Mouse (Mus musculus) stomach, postnatal 0 days (tissue): ENCODE data around the gene Ctnnb1. TPM values are rescaled to one million over a fixed set of nuclear protein-coding genes. Genes with fewer than 3 reads are reported as not detected.
A peak's percentile ranks its signal among the peaks of the same experiment; 100 is the strongest.

ENCODE experiments used
- ATAC-seq: fragments of 200-750 bp; cut with Nextera tagmentation; 2 replicates; pipeline ENCODE4 v1.8.0; 2017; ENCODE audit not compliant: low FRiP score, low TSS enrichment
- DNase-seq: peaks from one replicate; pipeline ENCODE4 v3.0.0-alpha.2; 2016; ENCODE audit warnings: low spot score
- H3K27ac ChIP-seq: fragments of 300-500 bp; sonication (generic); replicated peaks from 2 replicates; pipeline ENCODE4 v1.5.1; 2014; ENCODE audit warnings: mild to moderate bottlenecking, control low read depth
- H3K27me3 ChIP-seq: fragments of 300-500 bp; sonication (generic); 2 replicates; pipeline ENCODE4 v1.6.1; 2014; ENCODE audit warnings: low read length; ENCODE audit not compliant: control insufficient read depth, insufficient read depth
- H3K36me3 ChIP-seq: fragments of 300-500 bp; sonication (generic); 2 replicates; pipeline ENCODE4 v1.6.1; 2014; ENCODE audit warnings: low read length, mixed read lengths; ENCODE audit not compliant: control insufficient read depth, insufficient read depth
- H3K4me1 ChIP-seq: fragments of 300-500 bp; sonication (generic); replicated peaks from 2 replicates; pipeline ENCODE4 v1.6.1; 2014; ENCODE audit warnings: antibody characterized with exemption; ENCODE audit not compliant: control insufficient read depth, insufficient read depth
- H3K4me2 ChIP-seq: fragments of 300-500 bp; sonication (generic); replicated peaks from 2 replicates; pipeline ENCODE4 v1.6.1; 2014; ENCODE audit warnings: low read depth, mild to moderate bottlenecking, control low read depth, moderate library complexity
- H3K4me3 ChIP-seq: fragments of 300-500 bp; sonication (generic); 2 replicates; pipeline ENCODE4 v1.5.1; 2014; ENCODE audit warnings: low read depth, low read length, control low read depth
- H3K9ac ChIP-seq: fragments of 300-500 bp; sonication (generic); 2 replicates; pipeline ENCODE4 v1.6.1; 2014; ENCODE audit warnings: mild to moderate bottlenecking, low read length, control low read depth, mixed read lengths
- H3K9me3 ChIP-seq: fragments of 300-500 bp; sonication (generic); 2 replicates; pipeline ENCODE4 v1.6.1; 2016; ENCODE audit warnings: low read length; ENCODE audit not compliant: control insufficient read depth
- CTCF ChIP-seq: IDR thresholded peaks from 2 replicates; pipeline ENCODE4 v1.5.1; 2016; ENCODE audit warnings: antibody characterized with exemption, low read depth, mild to moderate bottlenecking, moderate library complexity
- EP300 ChIP-seq: optimal IDR thresholded peaks from 2 replicates; pipeline ENCODE3; 2016; ENCODE audit warnings: antibody characterized with exemption
- WGBS: fragments of 180-500 bp; shearing (Covaris S2); extraction: QIAGEN DNeasy Blood & Tissue Kit; methylation state at CpG from one replicate; pipeline ENCODE4 v1.1.7; 2014; 5-methylcytosine and 5-hydroxymethylcytosine counted together
- polyA plus RNA-seq: library from polyadenylated mRNA; unstranded; fragments of >200 nt; fragmentation: Nextera tagmentation; extraction: Ambion mirVana; gene quantifications from 2 replicates; pipeline ENCODE4 v1.2.1, GENCODE M21; 2015

The Ctnnb1 gene
- polyA plus RNA-seq, 1 experiment from 2014 or later: 220 TPM

DNA sequence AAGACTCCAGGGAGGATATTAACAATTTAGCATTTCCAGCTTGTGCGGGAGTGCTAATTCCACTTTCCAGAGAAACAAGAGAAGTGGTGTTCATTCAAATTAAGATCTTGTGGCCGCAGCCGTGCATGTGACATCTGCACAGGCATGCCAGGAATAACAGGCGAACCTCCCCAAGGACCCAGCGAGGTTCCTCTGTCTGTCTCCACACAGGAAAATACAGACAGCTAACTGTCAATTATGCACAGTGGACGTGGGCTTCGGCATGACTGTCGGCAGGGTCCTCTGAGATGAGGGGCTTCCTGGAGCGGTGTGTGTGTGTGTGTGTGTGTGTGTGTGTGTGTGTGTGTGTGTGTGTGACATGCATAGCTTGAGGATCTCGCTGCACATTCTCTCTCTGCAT is 64.0 kb downstream of the Ctnnb1 start:
- Histone ChIP-seq H3K9ac (no peak overlapping the region), H3K27me3 (no peaks in the 10 kb centered on the region), H3K4me3 (no peak overlapping the region), H3K36me3 (no peaks in the 10 kb centered on the region), H3K27ac (no peak overlapping the region), H3K9me3 (no peaks in the 10 kb centered on the region), H3K4me1 (0 out of 2 replicates have a peak, but pooled peaks cover 12% of the 10 kb centered on the region), H3K4me2 (no peak overlapping the region)
- ATAC-seq: no peak
- TF ChIP-seq EP300 (no peak), CTCF (no peak)
- DNase-seq: no peak
- WGBS: 71% methylated on average over 10 of the region's 10 CpGs

DNA sequence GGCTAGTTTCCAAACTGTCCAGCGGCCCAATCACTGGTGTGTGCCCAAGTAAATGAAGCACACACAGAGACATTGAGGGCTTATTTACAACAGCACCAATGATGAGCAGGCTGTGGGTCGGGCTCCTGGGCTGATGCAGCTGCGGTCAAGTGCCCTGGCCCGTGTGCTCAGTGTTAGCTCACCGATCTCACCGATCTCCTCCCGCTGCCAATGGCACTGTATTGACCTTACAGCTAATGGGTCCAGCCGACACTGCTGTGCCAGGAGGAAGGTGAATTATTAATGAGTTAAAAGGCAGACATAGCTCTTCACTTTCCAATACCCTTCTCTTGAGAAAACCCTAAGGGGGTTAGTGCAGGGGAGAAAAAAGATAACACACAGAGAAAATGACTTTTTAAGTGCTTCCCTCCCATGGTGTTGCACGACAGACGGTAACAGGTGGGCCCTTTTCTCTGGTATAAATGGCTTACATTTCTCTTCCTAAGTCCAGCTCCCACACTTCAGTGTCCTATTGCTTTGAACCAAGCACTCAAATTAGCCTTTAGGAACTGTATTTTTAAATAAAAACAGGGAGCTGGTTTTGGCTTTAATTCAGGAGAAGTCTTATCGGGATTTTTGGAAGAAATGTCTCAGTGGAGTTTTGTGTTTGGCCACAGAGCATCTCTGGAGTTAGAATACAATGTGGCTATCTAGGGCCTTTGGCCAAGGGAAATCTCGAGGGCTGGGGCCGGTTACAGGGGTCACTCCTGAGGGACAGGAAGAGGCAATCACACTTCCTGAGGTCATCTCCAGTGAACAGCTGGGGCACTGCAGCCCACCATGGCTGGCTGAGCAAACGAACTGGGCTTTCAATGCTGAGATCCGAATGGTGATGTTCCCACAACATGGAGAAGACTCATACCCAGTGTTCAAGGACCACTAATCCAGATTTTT is 65.5 kb downstream of the Ctnnb1 start:
- ATAC-seq (no peak), DNase-seq (no peak)
- Histone ChIP-seq H3K27me3 (no peaks in the 10 kb centered on the region), H3K36me3 (no peaks in the 10 kb centered on the region), H3K4me3 (no peak overlapping the region), H3K4me2 (no peak overlapping the region), H3K27ac (no peak overlapping the region), H3K9ac (no peak overlapping the region), H3K9me3 (no peaks in the 10 kb centered on the region), H3K4me1 (0 out of 2 replicates have a peak, but pooled peaks cover 3% of the 10 kb centered on the region)
- whole genome bisulfite sequencing: 67% methylated on average over 15 of the region's 15 CpGs
- TF ChIP-seq EP300: no peak
- TF ChIP-seq CTCF: no peak

DNA sequence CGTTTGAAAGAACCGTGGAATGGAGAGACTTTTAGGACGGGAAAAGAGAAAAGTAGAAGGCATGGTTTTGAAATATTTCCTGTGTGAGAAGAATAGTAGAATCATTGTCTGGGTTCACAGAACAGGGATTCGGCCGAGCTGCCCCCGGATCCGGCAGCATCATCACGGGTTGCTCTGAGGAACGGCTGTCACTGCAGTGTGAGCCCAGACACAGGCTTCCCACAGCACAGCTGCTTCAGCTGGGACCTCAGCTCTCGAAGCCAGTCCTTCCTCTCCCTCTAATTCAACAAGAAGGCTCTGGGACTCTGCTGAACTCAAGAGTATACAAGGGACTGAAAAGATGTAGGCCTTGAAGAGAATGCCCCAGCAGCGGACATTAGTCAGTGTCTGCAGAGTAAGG is 69.7 kb downstream of the Ctnnb1 start:
- Histone ChIP-seq H3K4me2 (no peak overlapping the region), H3K9me3 (no peaks in the 10 kb centered on the region), H3K4me1 (no peaks in the 10 kb centered on the region), H3K27ac (no peak overlapping the region), H3K9ac (no peak overlapping the region), H3K36me3 (no peaks in the 10 kb centered on the region), H3K4me3 (no peak overlapping the region), H3K27me3 (no peaks in the 10 kb centered on the region)
- 65% methylated on average over 11 of the region's 11 CpGs for WGBS
- no peak for DNase-seq
- no peak for ATAC-seq
- no peak for TF ChIP-seq EP300
- no peak for TF ChIP-seq CTCF

DNA sequence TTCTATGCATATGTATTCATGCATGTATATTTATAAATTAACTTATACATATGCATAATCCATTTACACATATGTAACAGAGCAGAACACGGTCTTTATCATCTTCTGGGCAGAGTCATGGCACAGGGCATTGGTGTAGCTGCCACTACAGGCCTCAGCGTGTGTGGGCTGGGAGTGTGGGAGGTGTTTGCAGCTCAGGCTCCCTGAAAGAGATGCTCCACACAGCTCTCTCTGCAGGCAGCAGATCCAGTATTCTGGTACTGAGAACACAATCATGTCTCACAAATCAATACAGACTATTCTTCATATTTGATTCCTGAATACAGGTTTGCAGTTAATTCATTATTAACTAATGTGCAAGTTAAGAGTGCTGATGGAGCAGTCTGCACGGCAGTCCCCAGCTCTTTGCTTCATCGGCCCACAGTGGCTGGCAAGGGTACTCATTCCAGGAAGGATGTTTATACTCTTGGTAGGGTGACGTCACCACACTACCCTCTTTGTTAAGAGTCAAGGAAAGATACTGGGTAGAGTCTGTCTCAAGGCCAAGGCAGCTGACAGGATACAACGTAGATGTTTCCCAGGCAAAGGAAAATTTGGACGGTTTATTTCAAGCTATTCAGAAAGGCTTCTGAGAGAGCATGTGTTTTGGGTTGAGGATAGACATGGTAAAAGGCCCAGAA is 71.8 kb downstream of the Ctnnb1 start:
- ATAC-seq (peak; percentile 45; the same call in 1 of the 2 replicates), DNase-seq (no peak)
- Histone ChIP-seq H3K36me3 (no peaks in the 10 kb centered on the region), H3K4me3 (no peak overlapping the region), H3K27me3 (no peaks in the 10 kb centered on the region), H3K4me1 (no peaks in the 10 kb centered on the region), H3K9ac (no peak overlapping the region), H3K27ac (peak overlapping the region; percentile 67), H3K4me2 (no peak overlapping the region), H3K9me3 (no peaks in the 10 kb centered on the region)
- 36% methylated on average over 7 of the region's 7 CpGs for WGBS
- TF ChIP-seq CTCF (no peak), EP300 (no peak)

DNA sequence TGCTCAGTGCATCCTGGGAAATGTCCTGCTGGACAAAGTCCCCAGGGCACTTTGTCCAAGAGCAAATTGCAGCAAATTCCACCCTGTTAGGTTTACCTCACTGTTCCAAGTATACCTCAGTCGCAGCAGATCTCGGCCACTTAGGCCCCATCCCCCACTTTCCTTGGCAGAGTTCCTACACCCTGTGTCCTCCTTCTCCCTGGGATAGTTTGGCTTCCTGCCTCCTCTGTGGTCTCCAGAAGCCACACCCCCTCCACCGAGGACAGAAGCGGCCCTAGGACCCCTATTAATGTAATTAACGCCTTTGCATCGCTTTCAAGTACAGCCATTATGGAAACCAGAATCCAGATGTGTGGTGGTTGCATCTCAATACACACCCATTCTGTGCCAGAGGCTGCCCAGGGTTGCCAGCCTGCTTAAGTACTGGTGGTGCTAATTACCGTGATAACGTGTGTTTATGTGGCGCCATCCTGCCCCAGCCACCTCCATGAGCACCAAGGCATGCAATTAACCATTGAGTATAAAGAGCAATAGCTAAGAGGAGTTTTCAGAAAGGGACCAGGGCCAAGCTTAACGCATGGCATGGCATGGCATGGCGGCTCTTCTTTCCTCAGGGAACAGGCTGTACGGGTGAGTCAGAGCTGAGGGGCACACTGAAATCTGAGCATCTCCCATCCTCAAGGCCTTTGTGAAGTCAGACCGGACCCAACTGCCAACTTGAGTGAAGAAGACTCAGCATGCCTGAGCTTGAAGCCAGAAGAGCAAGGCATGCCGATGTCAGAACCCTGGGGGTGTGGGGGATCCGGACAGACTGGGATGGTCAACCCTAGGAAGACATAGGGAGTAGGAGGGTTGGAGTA is 72.9 kb downstream of the Ctnnb1 start:
- Histone ChIP-seq H3K4me2 (no peak overlapping the region), H3K4me1 (no peaks in the 10 kb centered on the region), H3K27ac (no peak overlapping the region), H3K36me3 (no peaks in the 10 kb centered on the region), H3K4me3 (no peak overlapping the region), H3K9me3 (no peaks in the 10 kb centered on the region), H3K9ac (no peak overlapping the region), H3K27me3 (no peaks in the 10 kb centered on the region)
- WGBS: 51% methylated on average over 15 of the region's 15 CpGs
- TF ChIP-seq EP300 (no peak), CTCF (no peak)
- DNase-seq: peak; percentile 24
- 0 out of 2 replicates have a peak, but pooled peaks have one; percentile 6 for ATAC-seq
